Mouse (Mus musculus): Measurements from ENCODE around the gene St6gal1.

DNA sequence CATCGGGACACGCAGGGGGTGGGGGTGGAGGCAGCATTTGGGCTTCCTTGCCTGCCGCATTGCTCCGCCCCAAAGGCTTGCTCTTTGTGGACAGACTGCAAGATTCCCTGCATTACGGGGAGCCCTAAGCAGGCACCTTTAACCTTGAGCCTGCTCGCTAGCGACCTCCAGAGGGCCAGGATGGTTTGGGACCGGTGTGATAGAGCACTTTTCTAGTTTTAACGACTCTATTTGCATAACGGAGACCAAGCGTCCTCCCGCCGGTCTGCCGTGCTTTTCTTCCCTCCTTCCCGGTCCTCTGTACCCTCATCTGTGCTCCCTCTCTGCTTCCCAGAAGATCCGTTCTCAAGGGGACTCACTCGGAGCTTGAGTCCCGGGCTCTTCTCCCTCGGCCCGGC is at the start of gene St6gal1:
- TF ChIP-seq CTCF (conservative IDR thresholded peaks at IDR 0.05; ENCODE audit: low read length) (peak; percentile 58), POU5F1 (IDR thresholded peaks at IDR 0.05; ENCODE audit: borderline replicate concordance, low read length) (no peak; the same call in 1 of the 2 replicates)
